Mouse (Mus musculus) thymus, postnatal 14 days (tissue): Measurements from ENCODE around the gene Cntnap1.
A peak's percentile ranks its signal among the peaks of the same experiment; 100 is the strongest.

Experiments used
- DNase-seq: peaks from one replicate; pipeline ENCODE4 v3.0.0; 2021

Gene Cntnap1

GRCm38 (mm10) chr11:101186526-101187247 lies 16.4 kb downstream of the Cntnap1 start:
- DNase-seq, result no peak

- DNase-seq, result no peak
Measured at GRCm38 (mm10) chr11:101187541-101187940, 17.2 kb downstream of the Cntnap1 start.

DNA sequence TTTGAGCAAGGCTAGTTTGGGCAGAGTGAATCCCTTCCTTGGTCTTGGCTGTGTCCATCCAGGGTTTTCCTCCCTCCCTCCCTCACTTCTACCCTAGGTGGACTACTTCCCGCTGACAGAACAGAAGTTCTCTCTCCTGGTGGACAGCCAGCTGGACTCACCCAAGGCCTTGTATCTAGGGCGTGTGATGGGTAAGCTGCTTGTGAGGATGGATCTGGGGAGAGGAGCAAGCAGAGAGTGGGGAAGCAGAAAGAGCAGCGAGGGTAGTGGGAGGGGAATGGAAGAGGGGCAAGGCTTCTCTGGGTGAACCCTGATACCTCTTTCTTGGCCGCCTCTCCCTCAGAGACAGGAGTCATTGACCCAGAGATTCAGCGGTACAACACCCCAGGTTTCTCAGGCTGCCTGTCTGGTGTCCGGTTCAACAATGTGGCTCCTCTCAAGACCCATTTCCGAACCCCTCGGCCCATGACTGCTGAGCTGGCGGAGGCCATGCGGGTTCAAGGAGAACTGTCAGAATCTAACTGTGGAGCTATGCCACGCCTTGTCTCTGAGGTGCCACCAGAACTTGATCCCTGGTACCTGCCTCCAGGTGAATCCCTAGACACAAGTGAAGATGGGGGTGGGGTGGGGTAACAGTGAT lies 18.0 kb downstream of the Cntnap1 start:
- DNase-seq, result no peak

DNA sequence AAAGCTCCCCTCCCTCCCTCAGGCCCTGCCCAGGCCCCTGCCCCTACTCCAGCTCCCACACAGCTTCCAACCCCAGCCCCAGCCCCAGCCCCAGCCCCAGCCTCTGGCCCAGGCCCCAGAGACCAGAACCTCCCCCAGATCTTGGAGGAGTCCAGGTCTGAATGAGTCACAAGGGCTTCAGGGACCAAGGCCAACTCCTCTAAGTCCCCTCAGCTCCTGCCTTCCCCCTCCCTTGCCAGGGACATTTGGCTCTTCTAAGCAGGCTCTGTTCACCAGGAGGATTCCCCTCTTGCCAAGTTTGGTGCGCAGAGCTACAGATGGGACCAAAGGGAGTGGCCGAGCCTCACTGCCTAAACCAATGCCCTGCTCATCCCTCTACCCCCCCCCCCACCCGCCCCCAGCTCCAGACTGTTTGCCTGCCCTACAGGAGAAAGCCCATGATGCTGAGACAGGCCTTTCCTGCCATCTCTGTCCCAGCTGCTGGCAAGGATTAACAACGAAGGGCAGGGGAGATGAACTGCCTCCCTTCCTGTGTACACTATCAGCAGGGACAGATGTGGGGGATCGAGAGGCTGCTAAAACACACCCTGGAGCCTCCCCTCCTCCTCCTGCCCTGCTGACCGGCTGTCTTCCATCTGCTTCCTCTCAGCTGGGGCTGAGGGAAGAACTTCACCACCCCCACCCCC lies 19.3 kb downstream of the Cntnap1 start:
- no peak for DNase-seq

- no peak for DNase-seq
Measured at GRCm38 (mm10) chr11:101190181-101190912, 20.0 kb downstream of the Cntnap1 start.

DNA sequence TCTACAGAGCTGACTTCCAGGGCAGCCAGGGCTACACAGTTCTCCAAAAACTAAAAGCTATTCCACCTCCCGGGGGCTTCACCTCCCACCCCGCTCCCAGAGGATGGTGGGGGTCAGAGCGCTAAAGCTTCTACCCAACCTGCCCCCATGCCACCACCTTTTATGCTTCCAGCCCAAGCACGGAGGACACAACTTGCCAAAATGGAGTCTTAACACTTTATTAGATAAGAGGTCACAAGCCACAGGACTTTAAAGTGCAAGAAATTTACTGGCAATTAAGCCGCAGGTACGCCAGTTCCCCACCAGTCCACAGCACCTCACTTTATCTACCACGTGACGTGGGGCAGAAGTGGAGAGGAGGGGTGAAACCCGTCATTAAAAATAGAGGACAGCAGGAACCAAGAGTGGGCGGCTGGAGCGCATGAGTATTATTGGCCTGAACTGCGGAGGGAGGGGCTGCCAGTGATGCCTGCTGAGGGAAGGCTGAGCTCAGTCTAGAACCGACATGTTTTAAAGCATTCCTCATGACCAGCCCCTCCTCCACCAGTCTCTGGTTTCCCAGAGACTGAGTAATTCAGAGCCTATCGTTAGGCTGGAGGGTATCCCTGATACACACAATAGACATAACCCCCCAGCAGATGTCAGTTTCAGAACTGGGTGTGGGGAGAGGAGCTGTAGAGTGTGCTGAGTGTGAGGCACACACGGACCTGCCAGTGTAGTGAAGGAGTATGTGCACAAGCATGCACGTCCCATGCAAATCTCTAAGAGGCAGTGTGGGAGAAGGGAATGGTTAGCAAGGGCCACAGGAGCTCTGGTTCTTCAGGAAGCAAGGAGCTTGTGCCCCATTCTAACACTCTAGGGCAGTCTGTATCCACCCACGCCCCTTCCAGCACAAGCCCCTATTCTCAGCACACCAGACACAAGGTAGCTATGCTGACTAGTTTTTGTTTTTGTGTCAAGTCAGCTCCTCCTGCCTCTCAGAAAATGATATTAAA lies 20.9 kb downstream of the Cntnap1 start:
- DNase-seq, result no peak

GRCm38 (mm10) chr11:101191919-101192470 lies 21.7 kb downstream of the Cntnap1 start:
- DNase-seq, result no peak

- no peak for DNase-seq
Measured at GRCm38 (mm10) chr11:101192646-101193045, 22.3 kb downstream of the Cntnap1 start.

DNA sequence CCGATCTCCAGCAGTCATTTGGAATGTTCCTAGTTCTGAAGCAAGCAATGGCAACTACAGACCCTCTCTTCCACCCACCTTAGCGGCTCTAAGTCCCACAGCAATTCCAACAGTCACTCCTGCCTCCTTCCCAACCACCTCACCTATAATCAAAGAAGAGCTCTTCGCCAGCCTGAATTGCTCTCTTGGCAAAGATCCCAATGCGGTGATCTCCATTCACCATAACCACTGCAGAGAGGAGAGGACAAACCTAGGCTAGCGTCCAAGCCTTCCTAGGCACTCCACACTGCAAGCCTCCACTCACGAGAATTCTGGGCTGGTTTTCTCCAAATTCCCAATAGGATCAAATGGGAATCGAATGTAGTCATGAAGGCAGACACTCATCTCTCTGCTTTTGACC lies 22.8 kb downstream of the Cntnap1 start:
- no peak for DNase-seq

DNA sequence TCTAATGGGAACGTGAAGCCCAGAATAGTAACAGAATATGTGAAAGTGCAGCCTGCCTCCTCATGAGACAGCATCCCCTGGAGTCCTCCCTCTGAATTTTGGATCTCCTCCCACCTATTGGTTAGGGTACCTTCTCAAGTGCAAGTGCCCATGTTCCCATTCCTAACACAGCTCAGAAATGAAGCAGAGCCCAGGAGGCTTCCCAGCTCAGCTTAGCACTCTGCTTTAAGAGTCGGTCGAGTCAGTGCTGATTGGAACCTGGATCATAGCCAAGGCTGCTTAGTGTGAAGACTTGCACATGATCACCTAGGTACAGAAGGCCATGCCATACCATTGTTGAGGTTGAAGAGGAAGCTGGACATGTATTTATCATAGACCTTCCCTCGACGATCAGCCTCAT lies 23.8 kb downstream of the Cntnap1 start:
- no peak for DNase-seq

- DNase-seq, result peak; percentile 50
Measured at GRCm38 (mm10) chr11:101194643-101195042, 24.3 kb downstream of the Cntnap1 start.

DNA sequence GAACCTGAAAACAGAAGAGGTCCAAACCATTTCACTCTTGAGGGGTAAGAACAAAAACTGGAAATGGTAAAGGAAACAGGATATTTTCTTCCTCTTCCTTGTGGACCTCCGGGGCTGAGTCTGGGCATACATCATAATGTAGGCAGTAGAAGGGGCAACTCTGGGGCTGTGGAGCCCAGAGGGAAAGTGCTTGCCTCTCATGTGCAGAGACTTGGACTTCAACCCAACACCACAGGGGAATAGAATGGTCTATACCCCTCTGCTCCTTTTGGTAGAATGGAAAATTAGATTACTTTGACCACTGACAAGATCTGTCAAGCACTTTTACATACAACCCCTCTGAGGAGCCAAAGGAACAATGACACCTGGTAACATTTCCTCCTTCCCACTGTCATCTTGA lies 24.8 kb downstream of the Cntnap1 start:
- no peak for DNase-seq

DNA sequence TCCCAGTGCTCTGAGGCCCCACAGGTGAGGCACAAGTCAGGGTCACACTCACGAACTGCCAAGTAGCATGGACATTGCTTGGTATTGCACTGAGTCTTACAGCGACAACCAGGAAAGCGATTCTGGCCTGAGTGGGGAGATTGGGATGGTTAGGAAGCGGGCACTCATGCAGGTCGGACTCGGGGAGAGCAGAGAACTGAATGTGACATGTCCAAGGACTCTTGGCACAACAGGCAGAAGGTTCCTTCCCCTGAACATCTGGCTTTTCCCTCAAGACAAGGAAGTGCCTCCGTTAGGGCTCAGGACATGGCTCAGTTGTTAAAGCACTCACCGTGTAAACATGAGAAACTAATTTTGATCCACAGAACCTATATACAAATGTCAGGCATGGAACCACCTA lies 25.2 kb downstream of the Cntnap1 start:
- no peak for DNase-seq

- DNase-seq, result peak; percentile 32
Measured at GRCm38 (mm10) chr11:101196175-101196574, 25.9 kb downstream of the Cntnap1 start.

GRCm38 (mm10) chr11:101199555-101199954 lies 29.2 kb downstream of the Cntnap1 start:
- DNase-seq, result no peak

DNA sequence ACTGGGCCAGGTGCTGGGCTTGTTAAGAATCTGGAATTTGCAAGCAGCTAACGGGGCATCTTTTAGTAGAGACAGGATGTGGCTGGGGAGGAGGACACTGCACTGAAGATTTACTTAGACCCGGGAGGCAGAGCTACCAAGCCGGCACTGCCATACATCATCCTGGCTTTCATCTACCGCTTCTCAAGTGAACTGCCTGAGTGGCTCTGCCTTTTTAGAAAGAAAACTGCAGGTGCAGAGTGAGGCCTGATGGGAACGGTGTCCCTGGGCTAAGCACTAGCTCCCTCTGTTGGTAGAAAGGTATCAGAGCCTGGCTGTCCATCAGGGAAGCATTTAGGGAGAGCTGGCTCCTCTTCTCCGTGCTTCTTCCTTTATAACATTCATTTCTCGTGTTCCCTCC lies 30.7 kb downstream of the Cntnap1 start:
- DNase-seq, result peak; percentile 81

GRCm38 (mm10) chr11:101211970-101212369 lies 41.6 kb downstream of the Cntnap1 start:
- DNase-seq, result peak; percentile 54

DNA sequence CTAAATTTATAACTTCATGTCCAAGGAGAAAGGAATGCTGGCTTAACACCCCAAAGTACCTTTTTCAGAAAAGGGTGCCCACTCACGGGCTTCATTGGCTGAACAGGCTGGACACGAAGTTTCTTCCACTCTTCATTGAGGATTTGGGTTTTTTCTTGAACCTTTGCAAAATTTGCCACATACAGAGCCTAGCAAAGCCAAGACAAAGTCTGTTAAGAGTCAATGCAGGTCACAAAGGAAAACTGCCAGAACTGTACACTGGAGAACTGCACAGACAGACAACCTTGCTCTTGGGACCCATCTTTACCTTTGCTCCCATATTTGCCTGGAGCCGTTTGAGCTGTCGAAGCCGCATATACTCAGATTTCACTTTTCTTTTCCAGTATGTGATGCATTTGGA lies 46.6 kb downstream of the Cntnap1 start:
- no peak for DNase-seq

GRCm38 (mm10) chr11:101218436-101219055 lies 48.2 kb downstream of the Cntnap1 start:
- peak; percentile 65 for DNase-seq

DNA sequence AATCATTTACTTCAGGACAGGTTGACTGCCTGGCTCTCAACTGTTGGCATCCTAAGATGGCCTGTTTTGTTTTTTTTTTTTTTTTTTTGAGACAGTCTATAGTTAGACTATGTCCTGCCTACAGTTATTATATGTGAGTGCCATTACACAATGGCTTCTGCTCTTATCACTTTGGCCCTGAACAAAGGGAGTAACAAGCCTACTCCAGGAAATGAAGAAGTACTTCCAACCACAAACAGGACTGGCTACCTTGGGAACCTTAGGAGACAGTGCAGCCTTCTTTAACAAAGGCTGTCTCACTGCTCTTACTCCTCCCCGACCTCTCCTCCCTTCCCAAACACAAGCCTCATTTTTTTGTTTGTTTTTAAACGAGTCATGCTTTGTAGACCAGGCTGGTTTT lies 50.5 kb downstream of the Cntnap1 start:
- no peak for DNase-seq

DNA sequence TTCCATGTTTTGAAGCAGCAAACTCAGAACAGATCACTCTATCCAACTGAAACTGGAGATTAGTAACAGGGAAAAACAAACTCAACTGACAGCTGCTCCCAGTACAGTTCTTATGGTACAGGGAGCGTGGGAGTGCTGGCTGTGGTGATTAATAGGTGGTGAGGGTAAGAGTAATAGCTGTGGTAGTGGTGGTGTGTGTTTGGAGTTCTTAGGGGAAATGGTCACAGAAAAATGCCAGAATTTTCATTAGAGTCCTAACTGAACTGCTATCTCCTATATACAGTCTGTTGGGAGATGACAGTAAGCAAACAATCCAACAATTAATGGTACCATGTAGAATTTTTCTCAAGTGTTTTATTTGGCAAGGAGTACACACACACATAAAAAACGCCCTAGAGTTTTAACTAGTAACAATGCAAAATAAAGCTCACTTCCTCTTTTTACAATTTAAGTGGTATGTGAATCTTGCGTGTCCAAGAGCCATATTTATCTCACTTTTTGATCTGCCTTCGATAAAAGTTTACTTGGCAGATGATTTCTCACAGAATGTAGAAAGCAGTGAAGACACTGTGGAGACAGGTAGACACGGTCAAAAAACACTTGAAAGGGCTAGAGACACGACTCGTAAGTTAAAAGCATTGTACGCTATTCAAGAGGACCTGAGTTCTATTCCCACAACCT lies 51.1 kb downstream of the Cntnap1 start:
- no peak for DNase-seq
